Mouse (Mus musculus) lung, postnatal 14 days (tissue): ENCODE measurements at regions not wholly inside any gene's neighbourhood (a gene's known extent, or its start where the extent isn't known, plus 50 kb on each side); places are given as distances from the start of the nearest gene placed in this dataset.
"Not testable (repeated sequence)": the region's sequence is repeated elsewhere in the genome, so short reads cannot be mapped to it uniquely, and the experiment has no call there.

Source experiments
- DNase-seq: peaks from one replicate; pipeline ENCODE4 v3.0.0; 2021

DNA sequence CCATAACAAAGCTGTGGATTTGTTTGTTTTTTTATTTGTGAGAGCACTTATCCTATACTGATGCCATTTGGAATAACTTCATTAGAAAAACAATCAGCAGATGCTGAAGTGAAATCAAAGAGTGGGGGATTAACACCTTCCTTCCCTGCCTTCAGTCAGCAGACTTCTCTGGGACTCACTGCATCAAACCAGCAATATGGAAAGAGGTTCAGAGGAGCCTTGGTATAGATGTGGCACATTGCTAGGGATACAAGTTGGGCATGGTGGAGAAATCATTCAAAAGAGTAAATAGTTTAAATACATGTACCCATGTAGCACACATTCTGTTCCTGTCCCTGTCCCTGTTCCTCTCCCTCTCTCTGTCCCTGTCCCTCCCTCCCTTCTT lies 364.0 kb upstream of the Rgs18 start:
- no peak for DNase-seq

GRCm38 (mm10) chr1:145138452-145139266 lies 363.4 kb upstream of the Rgs18 start:
- peak; percentile 53 for DNase-seq

DNA sequence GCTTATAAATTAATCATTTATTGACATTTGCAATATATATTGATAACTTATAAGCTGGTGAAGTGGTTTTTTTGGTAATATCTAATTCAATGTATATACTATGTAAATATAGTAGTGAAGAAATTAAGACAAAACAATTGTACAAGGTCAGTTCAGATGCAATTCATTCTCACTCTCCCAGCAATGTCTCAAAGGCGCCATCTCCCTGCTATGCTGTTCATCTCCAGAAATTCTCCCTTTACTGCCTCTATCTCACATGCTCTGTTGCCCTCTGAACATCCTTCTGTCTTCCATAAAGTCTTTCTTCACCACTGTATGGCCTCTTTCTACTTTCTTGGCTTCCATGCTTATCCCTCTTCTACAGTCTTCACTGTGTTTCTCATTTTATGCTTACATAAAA lies 355.8 kb upstream of the Rgs18 start:
- DNase-seq = no peak

GRCm38 (mm10) chr1:145113171-145113570 lies 337.9 kb upstream of the Rgs18 start:
- DNase-seq = no peak

DNA sequence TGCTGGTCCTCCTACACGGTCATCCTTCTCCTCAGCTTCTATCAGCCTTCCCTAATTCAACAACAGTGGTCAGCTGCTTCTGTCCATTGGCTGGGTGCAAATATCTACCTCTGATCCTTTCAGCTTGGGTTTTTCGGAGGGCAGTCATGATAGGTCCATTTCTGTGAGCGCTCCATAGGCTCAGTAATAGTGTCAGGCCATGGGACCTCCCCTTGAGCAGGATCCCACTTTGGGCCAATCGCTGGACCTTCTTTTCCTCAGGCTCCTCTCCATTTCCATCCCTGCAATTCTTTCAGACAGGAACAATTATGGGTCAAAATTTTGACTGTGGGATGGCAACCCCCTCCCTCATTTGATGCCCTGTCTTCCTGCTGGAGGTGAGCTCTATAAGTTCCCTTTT lies 331.5 kb upstream of the Rgs18 start:
- not testable (repeated sequence) for DNase-seq

- no peak for DNase-seq
Observed at GRCm38 (mm10) chr1:145065255-145065854, 290.1 kb upstream of the Rgs18 start.

- no peak for DNase-seq
Observed at GRCm38 (mm10) chr1:145064384-145064783, 289.1 kb upstream of the Rgs18 start.

- DNase-seq = no peak
Observed at GRCm38 (mm10) chr1:145015623-145016022, 240.4 kb upstream of the Rgs18 start.

GRCm38 (mm10) chr1:145010833-145011232 lies 235.6 kb upstream of the Rgs18 start:
- no peak for DNase-seq

- DNase-seq = no peak
Observed at GRCm38 (mm10) chr1:144978167-144978566, 202.9 kb upstream of the Rgs18 start.

- no peak for DNase-seq
Observed at GRCm38 (mm10) chr1:144965736-144966135, 190.5 kb upstream of the Rgs18 start.

- no peak for DNase-seq
Observed at GRCm38 (mm10) chr1:144939006-144939405, 163.8 kb upstream of the Rgs18 start.

DNA sequence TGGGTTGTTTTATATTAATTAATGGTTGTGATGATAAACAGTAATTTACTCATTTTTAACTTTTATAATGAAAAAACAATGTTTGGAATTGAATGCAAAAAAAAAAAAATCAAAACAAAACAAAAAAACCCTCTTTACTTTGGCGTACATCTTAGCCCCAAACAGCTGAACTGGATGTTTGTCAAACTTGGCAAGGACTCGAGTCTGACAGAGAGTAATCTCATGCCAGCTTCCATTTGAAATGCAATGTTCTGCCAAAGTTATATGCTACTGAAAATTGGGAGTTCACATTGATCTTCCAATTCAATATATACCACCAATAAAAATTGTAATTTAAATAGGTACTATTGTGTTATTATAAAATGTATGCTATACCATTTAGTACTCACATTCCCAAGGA lies 150.9 kb upstream of the Rgs18 start:
- DNase-seq = no peak

GRCm38 (mm10) chr1:144916568-144916967 lies 141.3 kb upstream of the Rgs18 start:
- no peak for DNase-seq

DNA sequence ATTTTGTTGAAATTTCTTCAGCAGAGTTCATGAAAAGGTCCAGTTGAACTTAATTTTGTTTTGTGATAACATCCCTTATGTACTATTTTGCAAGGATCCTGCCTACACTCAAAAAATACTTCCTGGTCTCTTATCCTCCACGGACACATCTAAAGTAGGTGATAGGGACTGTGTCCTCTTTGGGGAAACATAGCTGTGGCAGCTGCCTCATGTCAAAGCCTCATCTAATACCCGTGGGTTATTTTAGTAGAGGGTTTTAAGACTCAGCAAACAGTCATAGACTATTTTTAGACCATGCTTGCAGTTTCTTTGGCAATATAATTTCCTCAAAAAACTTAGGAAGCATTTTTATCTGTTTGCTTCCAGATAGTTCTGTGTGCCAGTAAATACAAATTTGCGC lies 127.8 kb upstream of the Rgs18 start:
- peak; percentile 11 for DNase-seq

DNA sequence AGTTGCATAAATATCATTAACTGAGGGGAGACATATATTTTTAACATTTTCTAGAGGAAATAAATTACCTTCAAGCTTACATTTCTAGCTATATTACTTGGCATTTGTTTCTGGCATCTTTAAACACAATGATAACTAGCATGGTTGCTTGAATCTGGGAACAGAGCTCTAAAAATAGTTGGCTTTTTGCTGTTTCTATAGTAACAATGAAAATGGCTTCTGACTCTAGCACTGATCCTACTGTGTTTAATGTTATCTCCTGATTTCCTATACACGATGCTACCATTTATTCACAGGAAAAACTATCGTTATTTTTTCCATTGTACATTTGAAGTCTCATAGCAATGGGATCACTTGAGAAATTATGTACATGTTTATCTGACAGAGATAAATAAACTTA lies 108.4 kb upstream of the Rgs18 start:
- no peak for DNase-seq

GRCm38 (mm10) chr1:144862133-144862532 lies 86.9 kb upstream of the Rgs18 start:
- DNase-seq = no peak
